Mouse (Mus musculus): ENCODE results near the gene Adgrg3. TPM values are rescaled to one million over a fixed set of nuclear protein-coding genes. Genes with fewer than 3 reads are reported as not detected.

Adgrg3 gene
- total and polyA plus RNA-seq, 3 experiments: 0.08 TPM; not detected in 2

DNA sequence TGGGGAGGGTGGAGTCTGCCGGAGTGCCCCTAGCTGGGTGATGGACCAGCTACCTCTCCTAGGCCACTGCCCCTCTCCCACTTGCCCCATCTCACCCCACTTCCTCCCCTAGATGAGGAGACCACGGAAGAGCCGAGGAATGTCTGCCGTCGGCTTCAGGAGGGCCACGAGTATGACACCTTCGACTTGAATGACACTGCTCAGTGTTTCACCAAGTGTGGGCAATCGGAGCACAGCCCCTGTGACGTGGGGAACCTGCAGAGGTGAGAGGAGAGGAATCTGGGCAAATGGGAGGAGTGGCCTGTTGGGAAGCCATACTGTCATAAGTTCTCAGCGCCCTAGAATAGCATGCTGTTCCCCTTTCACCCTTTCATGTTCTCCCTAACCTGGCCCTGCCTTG, 3.3 kb downstream of the Adgrg3 start:
- Histone ChIP-seq H3K4me3 (ENCODE audit: control insufficient read depth in 1 of 2, insufficient read depth in 1 of 2, low read depth in 2 of 2, low read length in 2 of 2) (no peak overlapping the region), H3K4me1 (ENCODE audit: control insufficient read depth in 1 of 2, insufficient read depth in 2 of 2, low read length in 2 of 2) (no peaks in the 10 kb centered on the region), H3K9ac (ENCODE audit: control insufficient read depth, low read depth, low read length, poor library complexity, severe bottlenecking) (no peak overlapping the region), H3K9me3 (replicated peaks; ENCODE audit: insufficient read depth, low read length) (no peaks in the 10 kb centered on the region), H3K27me3 (ENCODE audit: control insufficient read depth in 1 of 2, insufficient read depth in 2 of 2, low read length in 2 of 2) (peaks cover 0 to 3% of the 10 kb centered on the region in 2 experiments; a peak in 2 of 4 replicates), H3K27ac (ENCODE audit: control insufficient read depth, low read depth, low read length) (no peak overlapping the region), H3K36me3 (ENCODE audit: control insufficient read depth in 1 of 2, insufficient read depth in 2 of 2, low read length in 2 of 2) (no peaks in the 10 kb centered on the region), H3K79me2 (ENCODE audit: control insufficient read depth, insufficient read depth, low read length, poor library complexity) (no peaks in the 10 kb centered on the region)
- TF ChIP-seq USF1 (IDR thresholded peaks at IDR 0.05; ENCODE audit: low read depth, low read length): no peak
- no peak for DNase-seq (ENCODE audit: low read depth, low spot score)

DNA sequence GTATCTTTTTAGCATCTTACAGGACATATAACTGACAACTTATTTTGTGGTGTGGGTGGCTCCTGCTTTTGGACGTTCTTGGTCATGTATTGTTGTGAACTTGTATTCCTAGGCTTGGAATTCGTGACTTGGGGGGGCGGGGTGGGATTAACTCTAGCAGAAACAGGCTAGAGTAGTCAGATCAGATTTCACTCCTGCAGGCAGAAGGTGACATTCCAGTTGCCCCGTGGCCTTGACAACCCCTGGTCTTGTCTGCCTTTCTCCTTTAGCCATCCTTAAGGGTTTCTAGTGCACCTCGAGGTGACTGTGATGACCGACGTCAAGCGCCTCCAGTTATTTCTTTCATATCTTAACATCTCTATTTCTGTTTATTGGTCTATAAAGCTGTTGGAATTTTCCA, 5.7 kb downstream of the Adgrg3 start:
- Histone ChIP-seq H3K4me1 (ENCODE audit: control insufficient read depth in 1 of 2, insufficient read depth in 2 of 2, low read length in 2 of 2) (no peaks in the 10 kb centered on the region), H3K4me3 (ENCODE audit: control insufficient read depth in 1 of 2, insufficient read depth in 1 of 2, low read depth in 2 of 2, low read length in 2 of 2) (no peak overlapping the region), H3K36me3 (ENCODE audit: control insufficient read depth in 1 of 2, insufficient read depth in 2 of 2, low read length in 2 of 2) (no peaks in the 10 kb centered on the region), H3K79me2 (ENCODE audit: control insufficient read depth, insufficient read depth, low read length, poor library complexity) (no peaks in the 10 kb centered on the region), H3K9ac (ENCODE audit: control insufficient read depth, low read depth, low read length, poor library complexity, severe bottlenecking) (no peak overlapping the region), H3K27ac (ENCODE audit: control insufficient read depth, low read depth, low read length) (no peak overlapping the region), H3K9me3 (replicated peaks; ENCODE audit: insufficient read depth, low read length) (no peaks in the 10 kb centered on the region), H3K27me3 (ENCODE audit: control insufficient read depth in 1 of 2, insufficient read depth in 2 of 2, low read length in 2 of 2) (peaks cover 0 to 3% of the 10 kb centered on the region in 2 experiments; a peak in 2 of 4 replicates)
- DNase-seq (ENCODE audit: low read depth, low spot score): no peak
- TF ChIP-seq CHD2 (IDR thresholded peaks at IDR 0.05; ENCODE audit: low read length) (no peak), HCFC1 (IDR thresholded peaks at IDR 0.05; ENCODE audit: low read depth, low read length) (no peak), BHLHE40 (IDR thresholded peaks at IDR 0.05; ENCODE audit: borderline replicate concordance, low read depth, low read length) (no peak), ELF1 (IDR thresholded peaks at IDR 0.05; ENCODE audit: low read depth, low read length) (no peak), MEF2A (IDR thresholded peaks at IDR 0.05; ENCODE audit: extremely low read depth, insufficient replicate concordance, low read depth, low read length, poor library complexity, severe bottlenecking) (no peak), UBTF (IDR thresholded peaks at IDR 0.05; ENCODE audit: borderline replicate concordance, insufficient read depth, low read depth, low read length) (no peak), TCF12 (IDR thresholded peaks at IDR 0.05; ENCODE audit: low read depth, low read length) (no peak), MYB (IDR thresholded peaks at IDR 0.05; ENCODE audit: low read depth, low read length) (no peak), POLR2AphosphoS2 (IDR thresholded peaks at IDR 0.05; ENCODE audit: low read length) (no peak), ZKSCAN1 (IDR thresholded peaks at IDR 0.05; ENCODE audit: low read depth, low read length) (no peak), ZMIZ1 (IDR thresholded peaks at IDR 0.05; ENCODE audit: low read depth, low read length) (no peak), RAD21 (IDR thresholded peaks at IDR 0.05; ENCODE audit: low read depth, low read length) (no peak), RCOR1 (IDR thresholded peaks at IDR 0.05; ENCODE audit: low read depth, low read length) (no peak), POLR2AphosphoS5 (IDR thresholded peaks at IDR 0.05; ENCODE audit: borderline replicate concordance, low read depth, low read length) (no peak), ZNF384 (IDR thresholded peaks at IDR 0.05; ENCODE audit: low read depth, low read length) (no peak), TBP (IDR thresholded peaks at IDR 0.05; ENCODE audit: low read depth, low read length) (no peak), ZC3H11A (IDR thresholded peaks at IDR 0.05; ENCODE audit: low read depth, low read length) (no peak), MXI1 (IDR thresholded peaks at IDR 0.05; ENCODE audit: low read depth, low read length) (no peak), E2F4 (IDR thresholded peaks at IDR 0.05; ENCODE audit: borderline replicate concordance, low read depth, low read length) (no peak)
